Mouse (Mus musculus): ENCODE results near the gene C1qtnf2. TPM values are rescaled to one million over a fixed set of nuclear protein-coding genes. Genes with fewer than 3 reads are reported as not detected.

C1qtnf2 gene
- total RNA-seq, 2 experiments from 2014 or later = not detected

DNA sequence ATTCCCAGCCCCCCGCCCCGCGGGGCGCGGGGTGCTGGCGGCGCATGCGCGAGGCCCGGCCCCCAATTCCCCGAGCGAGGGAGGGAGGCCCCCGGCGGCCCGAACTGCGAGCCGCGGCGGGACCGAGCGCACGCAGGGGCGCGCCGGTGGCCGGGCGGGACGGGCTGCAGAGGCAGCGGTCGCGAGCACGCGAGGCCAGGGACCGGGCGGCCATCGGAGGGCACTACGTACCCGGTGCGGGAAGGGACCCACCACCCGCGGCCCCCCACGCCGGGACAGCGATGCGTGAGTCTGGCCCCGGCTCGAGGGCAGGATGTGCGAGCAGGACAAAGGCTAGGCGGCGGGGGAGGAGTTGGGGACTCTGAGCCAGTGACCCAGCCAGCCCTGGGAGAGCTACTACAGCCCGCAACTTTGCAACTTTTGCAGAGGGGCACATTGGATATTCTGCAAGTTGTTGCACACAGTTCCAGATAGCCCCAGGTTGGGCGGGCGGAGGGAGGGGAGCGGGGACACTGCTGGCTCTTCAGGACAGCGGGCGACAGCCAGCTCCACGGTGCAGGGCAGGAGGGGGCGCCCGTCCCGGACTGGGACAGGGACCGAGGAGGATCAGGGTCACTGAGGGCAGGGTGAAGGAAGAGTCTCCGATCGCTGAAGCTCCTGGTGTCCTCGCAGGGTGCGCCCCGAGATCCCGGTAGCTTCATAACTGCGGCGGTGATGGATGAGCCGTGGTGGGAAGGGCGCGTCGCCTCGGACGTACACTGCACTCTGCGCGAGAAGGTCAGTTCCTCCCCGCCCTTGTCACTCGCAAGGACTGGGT is 54.8 kb downstream of the C1qtnf2 start, which contains the start of gene Ccnjl:
Gene Ccnjl, plus strand, starts transcription at position 102 of the 817 bp plus-strand sequence.
- no peak for ATAC-seq (replicated peaks; ENCODE audit: low FRiP score, poor library complexity, severe bottlenecking)

DNA sequence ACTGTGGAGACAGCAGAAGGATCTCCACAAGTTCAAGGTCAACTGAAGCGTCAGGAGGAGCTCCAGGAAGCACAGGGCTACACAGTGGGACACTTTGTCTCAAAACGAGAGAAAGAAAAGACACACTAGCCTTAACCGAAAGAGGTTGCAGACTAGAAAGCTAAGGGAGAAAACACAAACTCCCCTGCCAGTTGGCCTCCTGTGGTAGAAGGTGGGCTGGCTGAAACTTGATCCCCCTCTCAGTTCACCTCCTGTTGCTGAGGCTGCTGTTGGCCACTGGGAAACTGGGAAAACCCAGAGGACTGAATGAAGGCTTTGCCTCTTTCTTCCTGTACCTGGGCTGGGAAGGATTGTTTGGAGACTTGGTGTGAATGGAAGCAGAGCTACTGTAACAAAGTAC is 56.0 kb downstream of the C1qtnf2 start:
- ATAC-seq (replicated peaks; ENCODE audit: low FRiP score, poor library complexity, severe bottlenecking) = no peak

DNA sequence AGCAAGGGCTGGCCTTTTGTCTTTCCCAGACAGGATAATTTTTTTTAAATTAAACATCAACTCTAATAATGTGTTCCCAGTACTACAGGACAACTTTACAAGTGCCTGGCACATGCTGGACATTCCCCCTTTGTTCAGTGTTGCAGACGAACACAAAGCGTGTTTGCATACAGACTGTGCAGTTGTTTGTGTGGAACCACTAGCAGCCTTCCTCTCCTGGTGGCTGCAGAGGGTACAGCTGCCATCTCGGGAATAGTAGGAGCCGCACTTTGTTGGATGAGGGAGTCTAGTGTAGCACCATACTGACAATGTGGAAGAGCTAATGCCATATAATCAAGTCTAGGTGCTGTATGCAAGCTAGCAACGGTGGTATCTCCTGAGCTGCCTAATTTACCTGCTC is 57.5 kb downstream of the C1qtnf2 start:
- no peak for ATAC-seq (replicated peaks; ENCODE audit: low FRiP score, poor library complexity, severe bottlenecking)

DNA sequence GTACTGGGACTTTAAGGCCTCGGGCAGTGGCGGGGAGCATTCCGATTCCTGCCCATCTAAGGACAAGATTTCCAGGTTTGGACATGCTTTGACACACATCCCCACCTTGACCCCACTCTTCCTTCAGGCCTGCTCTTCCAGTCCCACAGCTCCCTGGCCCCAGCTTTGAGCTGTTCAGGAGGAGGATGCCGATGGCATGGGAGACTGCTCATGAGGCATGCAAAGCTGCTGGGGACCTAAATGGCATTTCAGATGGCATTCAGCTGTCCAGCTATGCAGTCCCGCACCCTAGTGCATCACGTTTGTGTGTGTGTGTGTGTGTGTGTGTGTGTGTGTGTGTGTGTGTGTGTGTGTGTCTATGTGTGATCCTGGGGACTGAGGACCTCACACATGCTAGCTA is 63.0 kb downstream of the C1qtnf2 start:
- no peak for ATAC-seq (replicated peaks; ENCODE audit: low FRiP score, poor library complexity, severe bottlenecking)

DNA sequence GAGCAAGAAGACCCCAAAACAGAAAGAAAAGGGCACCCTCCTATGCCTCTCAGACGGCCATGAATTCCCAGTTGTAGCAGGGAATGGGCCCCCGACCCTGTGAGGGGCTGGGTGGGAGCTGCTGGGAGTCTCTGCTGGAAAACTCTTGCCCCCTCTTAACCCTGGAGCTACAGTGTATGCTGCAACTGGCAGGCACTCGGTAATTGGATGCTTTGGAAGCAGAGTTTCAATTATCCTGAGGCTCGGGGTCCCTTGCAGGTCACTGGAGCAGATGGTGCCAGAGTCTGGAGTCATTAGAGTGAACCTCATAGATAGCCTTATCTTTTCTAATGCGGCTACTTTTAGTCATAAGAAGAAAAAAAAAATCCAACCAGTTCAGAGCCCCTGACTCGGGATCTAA is 65.8 kb downstream of the C1qtnf2 start:
- ATAC-seq (replicated peaks; ENCODE audit: low FRiP score, poor library complexity, severe bottlenecking) = no peak

Other genes starting within 250 kb of the C1qtnf2 start
- gene Pttg1, start 48.0 kb upstream of the C1qtnf2 start, total RNA-seq (2015; ENCODE audit: low replicate concordance) = 45.7 and 73.5 TPM in 2 replicates
- 24.4 and 27.9 TPM in 2 replicates for gene Pttg1, start 48.0 kb upstream of the C1qtnf2 start, total RNA-seq (2017; ENCODE audit: low replicate concordance)
- gene Slu7, start 40.5 kb upstream of the C1qtnf2 start, total RNA-seq (2015; ENCODE audit: low replicate concordance) = 8.8 and 20.5 TPM in 2 replicates
- 44.4 and 47.6 TPM in 2 replicates for gene Slu7, start 40.5 kb upstream of the C1qtnf2 start, total RNA-seq (2017; ENCODE audit: low replicate concordance)
- not detected in 2 replicates for gene Ccnjl, start 54.5 kb downstream of the C1qtnf2 start, total RNA-seq (2015; ENCODE audit: low replicate concordance)
- gene Ccnjl, start 54.5 kb downstream of the C1qtnf2 start, total RNA-seq (2017; ENCODE audit: low replicate concordance) = not detected in 2 replicates
- not detected in 2 replicates for gene 4933415A04Rik, start 112.8 kb downstream of the C1qtnf2 start, total RNA-seq (2015; ENCODE audit: low replicate concordance)
- not detected in 2 replicates for gene 4933415A04Rik, start 112.8 kb downstream of the C1qtnf2 start, total RNA-seq (2017; ENCODE audit: low replicate concordance)
- not detected in 2 replicates for gene Fabp6, start 127.3 kb downstream of the C1qtnf2 start, total RNA-seq (2015; ENCODE audit: low replicate concordance)
- not detected in 2 replicates for gene Fabp6, start 127.3 kb downstream of the C1qtnf2 start, total RNA-seq (2017; ENCODE audit: low replicate concordance)
- 67.0 and 91.8 TPM in 2 replicates for gene Pwwp2a, start 207.7 kb downstream of the C1qtnf2 start, total RNA-seq (2015; ENCODE audit: low replicate concordance)
- 77.2 and 90.6 TPM in 2 replicates for gene Pwwp2a, start 207.7 kb downstream of the C1qtnf2 start, total RNA-seq (2017; ENCODE audit: low replicate concordance)